Mouse (Mus musculus) liver (tissue): ENCODE measurements around the gene Stag3.
A peak's percentile ranks its signal among the peaks of the same experiment; 100 is the strongest.

Experiments used
- DNase-seq: peaks from one replicate; pipeline ENCODE4 v3.0.0-alpha.2; 2020; ENCODE audit warnings: mixed read lengths

Stag3 gene

DNA sequence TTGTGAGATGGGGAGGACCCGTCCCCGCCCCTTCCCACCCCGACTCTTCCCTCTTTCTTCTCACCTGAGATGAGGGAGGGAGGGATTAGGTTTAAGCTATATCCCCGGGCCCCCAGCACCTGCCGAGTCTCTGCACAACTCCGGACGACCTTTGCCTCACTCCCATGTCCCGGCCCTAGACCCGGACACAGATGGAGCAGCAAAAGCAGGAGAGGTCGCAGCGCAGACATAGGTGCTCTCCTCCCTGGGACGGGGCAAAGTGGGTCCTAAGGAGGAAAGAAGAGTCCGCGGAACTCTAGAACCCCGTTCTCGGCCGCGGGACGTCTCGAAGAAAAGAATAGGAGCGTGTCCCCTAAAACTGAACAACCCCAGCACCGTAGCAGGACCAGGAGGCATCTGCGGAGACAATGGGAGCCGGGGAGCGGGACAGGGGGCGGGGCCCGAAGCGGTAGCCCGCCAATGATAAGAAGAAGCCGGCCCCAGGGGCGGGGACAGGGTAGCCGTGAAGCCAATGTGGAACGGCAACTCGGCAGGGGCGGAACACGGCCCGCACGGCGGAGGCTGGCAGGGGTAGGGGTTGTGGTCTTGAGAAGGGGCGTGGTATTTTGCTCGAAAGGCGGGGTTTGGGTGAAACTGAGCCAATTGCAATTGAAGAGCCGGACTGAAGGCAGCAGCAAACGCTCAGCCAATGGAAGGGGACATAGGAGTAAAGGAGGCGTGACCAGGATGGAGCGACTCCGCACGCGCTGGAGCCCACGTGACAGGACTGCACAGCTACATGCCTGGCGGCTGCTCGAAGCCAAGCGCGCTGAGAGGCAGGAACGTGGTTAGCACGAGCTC lies at the start of gene Stag3, which contains the start of the genes Gm43720 and Gpc2:
TSS of gene Stag3 (plus strand) at position 656 of the 840 bp plus-strand sequence.
TSS of gene Gm43720 (minus strand) at position 374 of the 840 bp plus-strand sequence.
TSS of gene Gpc2 (minus strand) at position 421 of the 840 bp plus-strand sequence.
- peak; percentile 95 for DNase-seq

DNA sequence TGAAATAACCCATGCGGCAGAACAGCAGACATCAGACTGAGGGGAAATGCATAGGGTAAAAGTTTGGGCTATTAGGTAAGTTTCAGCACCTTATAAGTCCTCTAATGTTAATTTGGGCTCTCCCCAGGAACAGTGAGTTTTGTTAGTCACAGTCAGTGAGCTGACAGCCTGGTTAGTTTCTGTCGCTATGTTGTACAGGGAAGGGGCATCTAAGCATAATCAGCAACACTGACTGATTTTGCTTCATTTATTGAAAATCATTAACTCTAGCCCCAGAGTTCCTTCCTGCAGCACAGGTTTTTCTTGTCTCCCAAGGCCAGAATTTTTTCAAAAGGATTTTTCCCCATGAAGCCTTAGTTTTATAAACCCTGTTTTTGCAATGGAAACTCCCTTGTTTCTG lies 46.3 kb upstream of the Stag3 start:
- DNase-seq, result no peak

DNA sequence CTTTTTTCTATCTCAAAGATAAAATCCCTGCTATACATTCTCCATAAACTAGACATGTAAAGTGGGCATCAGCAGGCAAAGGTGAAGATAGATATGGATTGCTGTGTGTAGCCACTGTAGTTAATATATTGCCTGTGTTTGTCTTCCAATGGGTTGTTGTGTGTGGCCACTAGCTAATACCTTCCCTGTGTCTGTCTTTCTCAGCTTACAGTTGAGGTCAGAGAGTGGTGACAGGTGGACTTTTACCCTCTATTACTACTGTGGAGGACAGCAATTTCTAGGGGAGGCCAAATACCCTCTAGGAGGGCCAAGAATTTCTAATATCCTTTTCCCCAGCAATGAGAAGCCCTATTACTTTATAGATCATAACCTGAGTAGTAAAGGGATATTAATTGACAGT lies 45.8 kb upstream of the Stag3 start:
- DNase-seq, result no peak

DNA sequence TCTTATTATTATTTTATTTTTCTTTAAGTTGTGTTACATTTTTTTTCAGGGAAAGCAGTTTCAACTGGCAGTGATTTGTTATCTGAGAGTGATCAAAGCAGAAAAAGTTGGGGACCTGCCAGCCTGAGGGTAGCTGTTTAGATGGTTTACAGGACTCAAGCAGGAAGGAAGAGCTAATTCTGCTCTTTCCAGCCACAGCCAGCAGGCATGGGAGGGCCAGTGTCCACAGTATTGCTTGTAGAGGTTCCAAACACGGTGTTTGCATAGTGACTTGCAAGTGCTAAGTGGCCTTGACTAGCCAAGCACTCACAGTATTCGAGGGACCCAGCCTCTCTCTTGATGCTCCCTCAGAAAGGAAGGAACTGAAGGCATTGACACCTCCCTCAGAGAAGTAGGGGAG lies 38.5 kb upstream of the Stag3 start:
- DNase-seq, result no peak

DNA sequence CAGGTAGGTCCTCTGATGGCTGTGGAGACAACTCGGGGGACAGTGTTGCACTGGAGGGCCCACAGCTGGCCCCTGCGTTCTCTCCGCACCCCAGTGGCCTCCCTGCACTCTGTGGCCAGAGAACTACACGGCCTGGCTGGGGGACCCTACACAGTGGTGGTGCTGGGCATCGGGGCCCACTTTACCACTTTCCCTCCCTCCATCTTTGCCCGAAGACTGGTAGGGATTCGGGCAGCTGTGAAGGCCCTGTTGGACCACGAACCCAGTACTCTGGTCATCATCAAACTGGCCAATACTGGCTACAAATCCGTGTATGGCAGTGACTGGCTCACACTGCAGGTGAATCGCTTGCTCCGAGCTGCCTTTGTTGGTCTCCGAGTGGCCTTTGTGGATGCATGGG lies 28.9 kb upstream of the Stag3 start:
- no peak for DNase-seq

DNA sequence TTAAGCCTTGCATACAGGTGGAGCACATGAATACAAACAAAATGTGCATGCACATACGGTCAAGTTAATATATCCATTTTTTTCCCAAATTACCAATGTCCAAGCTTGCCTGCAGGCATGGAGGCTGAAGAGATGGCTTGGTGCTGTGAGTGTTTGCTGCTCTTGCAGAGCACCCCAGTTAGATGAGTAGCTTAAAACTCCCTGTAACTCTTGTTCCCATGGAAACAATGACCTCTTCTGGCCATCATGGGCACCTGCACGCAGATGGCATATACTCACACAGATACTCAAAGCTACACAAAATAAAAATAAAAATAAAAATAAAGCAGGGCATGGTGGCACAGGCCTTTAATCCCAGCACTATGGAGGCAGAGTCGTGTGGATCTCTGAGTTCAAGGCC lies 27.0 kb upstream of the Stag3 start:
- no peak for DNase-seq

DNA sequence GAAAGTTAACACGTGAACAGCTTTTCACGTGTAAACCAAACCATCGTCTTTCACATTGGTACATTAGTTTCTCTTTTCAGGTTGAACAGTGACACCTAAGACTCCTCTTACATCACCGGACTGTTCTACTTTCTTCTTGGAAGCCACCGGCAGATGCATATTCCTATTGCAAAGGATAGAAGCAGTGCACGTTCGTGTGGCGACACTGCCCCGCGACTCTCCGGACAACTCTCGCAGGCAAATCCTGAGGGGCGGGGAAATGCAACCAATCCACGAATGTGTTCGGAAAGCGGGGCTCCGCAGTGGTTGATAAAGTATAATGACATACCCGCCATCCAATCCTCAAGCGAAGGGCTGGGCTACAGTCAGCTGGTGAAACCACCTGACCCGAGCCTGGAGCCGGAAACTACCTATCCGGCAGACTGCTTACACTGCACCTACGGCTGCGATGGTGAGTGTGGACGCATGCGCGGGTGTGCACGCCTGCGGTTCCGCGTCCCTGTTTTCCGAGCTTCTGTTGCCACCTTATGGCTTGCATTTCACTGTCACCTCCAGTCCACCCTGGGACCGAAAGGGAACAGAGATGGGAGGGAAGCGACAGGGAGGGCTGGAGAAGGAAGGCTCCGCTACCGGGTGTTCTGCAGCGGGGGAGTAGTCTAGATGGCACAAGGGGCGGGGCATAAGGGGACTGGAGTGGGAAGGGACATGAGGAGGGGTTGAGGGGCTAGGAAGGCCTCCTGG lies 24.5 kb upstream of the Stag3 start, which contains the start of gene Lamtor4:
TSS of gene Lamtor4 (plus strand) at position 130 of the 741 bp plus-strand sequence.
- DNase-seq, result peak; percentile 94

DNA sequence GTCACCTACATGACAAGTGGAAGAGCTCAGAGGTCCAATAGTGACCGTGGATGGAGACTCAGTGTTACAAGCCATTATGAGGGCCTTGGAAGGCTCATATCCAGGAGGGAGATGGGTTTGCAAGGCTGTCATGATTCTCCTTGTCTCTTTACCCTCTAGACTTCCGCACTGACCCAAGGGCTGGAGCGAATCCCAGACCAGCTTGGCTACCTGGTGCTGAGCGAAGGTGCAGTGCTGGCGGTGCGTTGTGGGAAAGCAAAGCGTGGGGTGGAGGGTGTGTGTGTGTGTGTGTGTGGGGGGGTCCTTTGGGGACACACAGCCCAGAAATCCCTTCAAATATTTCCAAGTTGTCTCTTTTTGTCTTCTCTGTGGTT lies 24.0 kb upstream of the Stag3 start:
- DNase-seq, result no peak

DNA sequence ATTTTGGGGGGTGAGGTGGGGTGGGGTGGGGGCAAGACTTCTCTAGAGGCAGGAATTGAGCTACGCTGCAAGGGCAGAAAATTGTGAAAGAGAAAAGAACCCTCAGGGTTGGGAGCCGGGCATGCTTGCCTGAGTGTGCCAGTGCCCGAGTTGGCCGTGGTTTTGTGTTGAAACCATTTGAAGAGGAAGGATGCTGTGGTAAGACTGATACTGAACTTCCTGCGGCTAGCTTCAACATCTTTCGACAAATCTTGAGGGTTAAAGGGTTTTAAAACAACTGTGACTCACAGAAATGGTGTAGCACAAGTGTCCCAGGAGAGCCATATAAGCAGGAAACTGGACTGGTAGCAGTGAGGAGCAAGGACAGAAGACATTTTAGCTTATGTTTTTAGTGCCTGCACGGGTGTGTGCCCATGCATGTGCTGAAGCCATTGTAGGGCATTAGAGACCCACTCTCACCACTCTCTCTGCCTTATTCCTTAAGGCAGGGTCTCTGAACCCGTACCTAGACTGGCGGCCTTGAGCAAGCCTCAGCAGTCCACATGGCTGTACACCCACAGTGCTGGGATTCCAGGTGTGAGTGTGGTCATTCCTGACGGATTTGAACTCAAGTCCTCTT lies 23.0 kb upstream of the Stag3 start:
- DNase-seq, result no peak

DNA sequence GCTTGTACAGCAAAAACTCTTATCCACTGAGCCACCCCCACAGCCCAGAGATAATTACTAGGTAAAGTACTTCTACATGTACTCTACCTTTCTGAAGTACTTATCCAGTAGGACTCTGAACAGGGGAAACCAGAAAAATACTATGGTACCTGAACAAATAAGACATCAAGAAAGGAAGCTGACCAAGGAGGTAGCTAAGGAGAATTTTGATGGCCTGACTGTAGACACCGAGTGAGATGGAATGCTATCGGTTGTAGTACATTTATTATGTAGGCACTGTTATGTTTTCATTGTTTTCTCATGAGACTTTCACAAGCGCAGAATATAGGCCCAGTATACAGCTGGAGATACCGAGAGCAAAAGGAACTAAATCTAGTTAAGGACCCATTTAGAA lies 22.5 kb upstream of the Stag3 start:
- DNase-seq, result no peak

DNA sequence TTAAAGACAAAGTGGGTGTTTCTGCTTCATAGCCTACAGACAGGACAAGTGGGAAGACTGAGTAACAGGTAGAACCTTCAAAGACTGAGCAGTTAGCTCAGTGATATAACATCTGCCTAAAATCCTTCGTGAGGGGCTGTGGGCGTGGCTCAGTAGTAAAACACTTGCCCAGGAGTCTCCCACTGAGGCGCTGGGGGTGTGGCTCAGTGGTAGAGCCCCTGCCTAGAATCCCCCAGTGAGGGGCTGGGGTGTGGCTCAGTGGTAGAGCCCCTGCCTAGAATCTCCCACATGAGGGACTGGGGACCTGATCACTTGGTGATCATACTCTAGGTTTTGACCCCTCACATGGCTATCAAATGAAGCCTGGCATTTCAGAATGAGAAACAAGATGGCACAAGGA lies 22.0 kb upstream of the Stag3 start:
- no peak for DNase-seq

DNA sequence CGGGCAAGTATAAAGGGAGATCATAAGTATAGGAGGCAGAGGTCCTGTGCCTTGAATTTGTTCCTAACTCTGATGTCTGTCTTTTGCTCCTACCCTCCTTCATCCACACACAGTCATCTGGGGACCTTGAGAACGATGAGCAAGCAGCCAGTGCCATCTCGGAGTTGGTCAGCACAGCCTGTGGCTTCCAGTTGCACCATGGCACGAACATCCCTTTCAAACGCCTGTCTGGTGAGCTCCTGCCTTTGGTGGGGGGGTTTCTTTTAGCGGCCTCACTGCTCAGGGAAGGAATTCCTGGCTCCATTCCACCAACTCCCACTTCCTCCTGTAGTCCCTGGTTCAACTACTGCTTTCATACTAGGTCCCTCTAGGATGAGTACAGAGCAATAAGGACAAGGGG lies 21.5 kb upstream of the Stag3 start:
- DNase-seq, result no peak

DNA sequence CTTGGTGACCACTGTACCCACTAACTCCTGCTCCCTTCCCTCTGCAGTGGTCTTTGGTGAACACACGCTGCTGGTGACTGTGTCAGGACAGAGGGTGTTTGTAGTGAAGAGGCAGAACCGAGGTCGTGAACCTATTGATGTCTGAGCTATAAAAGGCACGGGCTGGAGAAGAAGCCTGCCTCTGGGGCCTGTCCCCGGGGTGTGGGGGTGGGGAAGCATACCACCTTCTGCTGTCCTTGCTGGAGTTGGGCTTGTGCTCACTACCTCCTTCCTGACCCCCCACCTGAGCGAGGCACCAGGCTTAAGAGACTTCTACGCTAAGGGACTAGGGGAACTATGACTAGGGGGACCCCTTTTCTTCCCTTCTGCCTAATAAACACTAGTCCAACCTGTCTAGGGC lies 21.0 kb upstream of the Stag3 start:
- DNase-seq, result no peak

DNA sequence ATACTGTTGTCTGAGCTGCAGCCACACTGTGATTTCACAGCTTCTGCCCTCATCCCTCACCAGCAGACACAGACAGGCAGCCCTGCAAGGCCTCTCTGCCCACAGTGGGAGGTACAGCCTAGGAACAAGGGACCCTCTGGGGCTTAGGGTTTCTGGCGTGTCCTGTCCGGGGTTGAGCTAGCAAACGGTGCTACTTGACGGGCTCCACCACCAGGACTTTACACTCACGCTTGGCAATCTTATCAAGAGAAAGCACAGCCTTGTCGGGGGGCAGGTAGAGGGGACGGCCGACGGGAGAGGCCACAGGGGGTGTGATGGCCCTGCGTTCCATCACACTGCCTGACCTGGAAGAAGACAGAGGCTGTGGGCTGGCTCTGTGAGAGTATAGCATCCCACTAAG lies 20.0 kb upstream of the Stag3 start:
- peak; percentile 41 for DNase-seq

DNA sequence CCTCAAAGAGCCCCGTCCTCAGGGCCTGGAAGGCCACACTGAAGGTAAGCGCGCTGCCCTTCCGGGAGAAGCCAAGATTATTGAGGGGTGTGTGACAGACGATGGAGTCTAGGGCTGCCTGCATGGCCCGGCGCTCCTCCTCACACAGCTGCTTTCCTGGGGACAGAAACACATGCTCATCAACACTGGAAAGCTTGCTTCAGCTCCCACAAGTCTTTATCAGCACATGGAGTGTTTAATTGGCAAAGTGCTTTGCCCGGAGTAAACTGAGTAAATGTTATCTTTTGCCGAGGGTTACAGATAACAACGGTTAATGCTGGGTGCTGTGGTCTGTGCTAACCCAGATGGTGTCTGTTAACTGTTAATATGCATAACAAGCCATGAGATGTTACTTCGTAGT lies 19.2 kb upstream of the Stag3 start:
- DNase-seq, result no peak

DNA sequence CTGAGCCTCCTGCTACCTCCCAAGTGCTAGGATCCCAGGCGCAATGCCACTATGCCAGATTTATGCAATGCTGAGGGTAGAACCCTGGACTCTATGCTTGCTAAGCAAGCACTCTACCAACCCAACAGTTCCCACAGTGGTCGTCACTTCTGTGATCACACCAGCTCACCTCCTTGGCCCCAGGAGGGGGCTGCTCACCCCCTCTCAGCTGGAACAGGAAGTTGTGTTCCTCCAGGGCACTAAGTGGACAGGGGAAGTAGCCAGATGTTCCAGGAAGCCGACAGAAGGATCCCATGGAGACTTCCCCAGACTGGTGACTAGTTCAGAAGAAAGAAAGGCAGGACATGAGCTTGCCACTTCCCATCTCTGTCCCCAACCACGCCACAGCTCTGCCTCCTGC lies 18.0 kb upstream of the Stag3 start:
- DNase-seq, result no peak

DNA sequence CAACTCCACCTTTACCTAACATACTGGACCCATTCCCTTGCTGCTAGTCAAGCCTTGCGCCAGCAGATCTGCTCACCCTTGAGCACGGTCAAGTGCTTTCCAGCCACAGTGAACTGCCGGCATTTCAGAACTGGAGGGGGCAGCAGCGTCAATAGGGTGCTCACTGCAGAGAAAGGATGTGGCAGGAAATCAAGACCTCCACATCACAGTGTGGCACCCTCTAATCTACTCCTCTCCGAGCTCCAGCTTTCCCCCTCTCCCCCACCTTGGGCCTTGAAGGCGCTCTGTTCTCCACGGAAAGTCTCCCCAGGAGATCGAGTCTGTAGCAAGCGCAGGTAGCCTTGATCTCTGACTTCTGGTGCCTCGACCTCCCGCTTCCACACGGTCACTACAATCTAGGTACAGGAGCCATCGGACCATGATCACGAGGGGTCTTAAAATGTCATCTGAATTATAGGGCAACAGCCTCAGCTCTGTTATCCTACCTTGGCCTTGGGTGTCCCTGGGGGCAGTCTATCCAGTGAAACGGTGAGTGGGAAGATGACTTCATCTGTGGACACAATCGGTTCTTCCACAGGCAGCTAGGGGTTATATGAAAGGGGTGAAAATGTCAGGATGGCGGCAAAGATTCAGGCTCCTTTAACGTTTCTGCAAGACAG lies 17.3 kb upstream of the Stag3 start:
- DNase-seq, result no peak

DNA sequence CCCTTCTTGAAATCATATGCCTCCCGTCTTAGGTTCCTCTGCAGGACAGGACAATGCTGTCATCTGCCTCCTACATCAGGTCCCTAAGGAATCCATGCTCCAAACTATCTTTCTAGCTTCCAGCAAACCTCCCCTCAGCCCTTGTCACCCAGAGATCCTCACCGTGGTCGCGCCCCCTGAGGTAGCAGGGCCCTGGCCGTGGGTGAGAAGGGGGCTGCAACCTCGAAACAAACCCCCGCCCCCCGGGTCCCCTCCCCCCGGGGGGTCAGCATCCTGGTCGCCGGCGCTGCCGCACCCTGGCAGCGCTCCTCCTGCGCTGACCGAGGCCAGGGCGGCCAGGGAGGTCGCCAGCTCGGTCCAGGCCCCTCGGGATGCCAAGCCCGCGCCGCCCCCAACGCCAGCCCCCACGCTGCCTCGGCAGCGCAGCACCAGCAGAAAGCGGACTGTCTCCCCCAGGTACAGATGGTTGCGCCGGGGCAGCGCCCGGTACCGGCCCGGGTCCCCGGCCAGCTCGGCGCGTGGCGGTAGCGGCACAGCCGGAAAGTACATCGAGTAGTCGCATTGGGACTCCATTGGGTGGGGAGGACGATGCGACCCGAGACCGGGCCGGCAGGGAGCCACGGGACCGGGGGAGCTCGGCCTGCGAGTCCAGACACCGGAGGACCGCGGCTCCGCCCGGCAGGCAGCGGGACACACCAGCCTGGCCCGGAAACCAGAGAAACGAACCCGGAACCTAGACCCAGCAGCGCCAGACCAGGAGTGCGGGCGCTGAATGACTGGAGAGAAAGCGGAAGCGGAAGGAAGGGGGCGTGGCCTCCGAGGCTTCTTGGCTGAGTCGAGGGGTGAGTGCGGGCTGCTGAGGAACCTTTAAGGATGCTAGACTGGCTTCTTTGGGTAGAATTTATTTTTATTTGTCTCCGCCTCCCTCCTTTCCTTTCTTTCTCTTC lies 16.5 kb upstream of the Stag3 start, which contains the start of gene BC037034:
TSS of gene BC037034 (minus strand) at position 774 of the 947 bp plus-strand sequence.
- peak; percentile 93 for DNase-seq

DNA sequence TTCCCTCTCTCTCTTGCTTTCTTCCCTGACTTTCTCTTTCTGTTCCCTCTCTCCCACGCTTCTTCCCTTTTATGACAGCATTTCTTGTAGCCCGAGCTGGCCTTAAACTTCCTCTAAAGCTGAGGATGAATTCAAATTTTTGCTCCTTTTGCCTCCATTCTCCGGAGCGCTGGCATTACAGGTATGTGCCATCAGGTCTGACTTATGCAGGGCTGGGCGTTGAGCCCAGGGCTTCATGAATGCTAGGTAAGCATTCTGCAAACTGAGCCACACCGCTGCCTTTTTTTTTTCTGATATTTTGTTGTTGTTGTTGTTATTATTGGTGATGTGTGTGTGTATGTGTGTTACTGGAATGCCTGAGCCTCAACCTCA lies 15.8 kb upstream of the Stag3 start:
- DNase-seq, result no peak

DNA sequence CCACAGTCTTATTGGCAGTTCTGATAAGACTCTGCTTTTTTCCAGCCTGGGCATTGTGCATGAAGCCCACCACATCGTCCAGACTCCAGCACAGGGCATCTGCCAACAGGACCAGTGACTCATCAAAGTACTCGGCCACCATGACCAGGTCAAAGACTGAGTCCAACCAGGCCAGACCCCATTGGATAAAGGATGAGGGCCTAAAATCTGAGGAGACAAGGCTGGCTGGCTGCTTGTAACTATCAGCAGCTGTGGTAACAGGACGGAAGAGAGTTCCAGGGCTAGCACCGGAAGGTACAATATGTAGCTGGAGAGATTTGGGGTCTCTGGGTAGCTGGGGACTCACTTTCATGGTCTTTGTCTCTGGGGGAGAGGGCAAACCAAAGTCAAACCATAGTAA lies 14.3 kb upstream of the Stag3 start:
- no peak for DNase-seq

DNA sequence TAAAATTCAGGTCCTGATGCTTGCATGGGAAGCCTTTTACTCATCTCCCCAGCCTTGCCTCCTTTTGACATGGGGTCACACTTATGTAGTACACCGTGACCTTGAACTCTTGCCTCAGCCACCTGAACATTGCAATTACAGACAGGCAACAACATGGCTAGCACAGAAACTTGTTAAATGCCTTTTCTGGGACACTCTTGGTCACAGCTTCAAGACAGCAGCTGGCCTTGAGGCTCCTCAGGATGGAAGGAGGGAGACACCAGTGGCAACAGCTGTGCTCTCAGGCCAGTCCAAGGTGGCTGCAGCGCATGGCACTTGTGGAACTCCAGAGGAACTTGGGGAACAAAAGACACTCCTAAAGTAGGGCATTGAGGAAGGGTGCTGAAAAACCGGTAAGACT lies 12.9 kb upstream of the Stag3 start:
- DNase-seq, result no peak

DNA sequence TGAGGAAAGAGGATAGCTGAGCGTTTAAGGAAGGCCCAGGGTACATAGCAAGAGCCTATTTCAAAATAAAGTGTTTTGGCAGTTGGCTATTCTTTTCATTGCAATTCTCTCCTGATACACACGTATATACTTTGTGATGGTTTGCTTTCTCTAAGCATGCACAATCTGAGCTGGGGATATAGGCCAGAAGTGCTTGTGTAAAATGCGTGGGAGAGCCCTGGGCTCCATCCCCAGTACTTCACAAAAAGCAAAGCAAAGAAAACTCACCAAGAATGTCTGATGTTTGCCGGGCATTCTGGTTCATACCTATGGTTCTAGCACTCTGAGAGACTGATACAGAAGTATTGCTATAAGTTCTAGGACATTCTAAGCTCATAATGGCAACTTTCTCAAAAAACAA lies 11.1 kb upstream of the Stag3 start:
- DNase-seq, result no peak
